Mouse (Mus musculus) heart, postnatal 10 days (tissue): Measurements from ENCODE around the gene Slc12a4. TPM values are rescaled to one million over a fixed set of nuclear protein-coding genes. Genes with fewer than 3 reads are reported as not detected.
A peak's percentile ranks its signal among the peaks of the same experiment; 100 is the strongest.

Experiments used
- DNase-seq, 2 experiments: peaks; one replicate each; pipeline ENCODE4 v3.0.0; 2021
- intact Hi-C: fragments of 180-260 bp; cut with DNase I; formaldehyde crosslinking; loops from one replicate; pipeline ENCODE4 v1.15.1; 2025
- microRNA-seq, 2 experiments: library from miRNA; unstranded; fragments of <30 nt; microRNA quantifications; one replicate each; pipeline ENCODE4 v1.2.0; 2022
- total RNA-seq, 2 experiments: library from RNA; stranded (reverse); gene quantifications; 2 replicates each; pipeline ENCODE4 v1.2.3; 2021

Slc12a4 gene
- total RNA-seq, 2 experiments from 2014 or later = 59.1 to 70.0 TPM

DNA sequence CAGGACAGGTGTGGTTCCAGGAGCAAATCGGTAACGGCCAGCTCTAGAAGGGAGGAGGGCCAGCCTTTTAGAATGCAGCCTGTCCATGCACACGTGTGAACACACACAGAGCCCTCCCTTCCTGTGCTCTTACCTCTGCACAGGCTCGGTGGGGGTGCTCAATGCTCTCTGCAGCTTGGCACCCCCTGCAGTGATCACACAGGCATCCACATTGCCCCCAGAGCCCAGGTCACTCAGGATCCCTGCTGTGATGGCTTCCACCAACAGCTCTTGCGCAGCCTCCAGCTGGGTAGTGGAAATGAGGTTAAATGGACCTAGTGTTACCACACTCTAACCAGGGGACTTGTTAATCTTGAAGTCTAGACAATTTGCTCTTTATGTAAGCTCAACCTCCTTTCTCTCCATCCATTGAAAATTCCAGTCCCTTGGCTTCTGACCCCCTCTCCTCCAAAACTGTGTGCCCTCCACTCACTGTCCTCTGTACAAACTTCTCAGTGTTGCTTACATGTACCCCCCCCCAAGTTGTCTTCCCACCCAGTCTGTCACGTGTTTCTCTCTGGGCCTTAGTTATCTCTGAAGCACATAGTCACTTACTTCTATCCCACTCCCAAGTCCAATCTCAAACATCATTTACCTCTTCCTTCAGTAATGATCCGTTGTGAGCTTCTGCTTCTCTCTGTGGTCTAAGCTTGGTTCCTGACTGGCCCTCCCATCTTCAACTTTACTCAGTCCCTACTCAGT is 29.9 kb downstream of the Slc12a4 start:
- DNase-seq = no peak
- intact Hi-C loops = loop anchor here (2.0 kb wide), 1 partner anchor 29 kb away; no protein-coding TSS in a partner anchor

DNA sequence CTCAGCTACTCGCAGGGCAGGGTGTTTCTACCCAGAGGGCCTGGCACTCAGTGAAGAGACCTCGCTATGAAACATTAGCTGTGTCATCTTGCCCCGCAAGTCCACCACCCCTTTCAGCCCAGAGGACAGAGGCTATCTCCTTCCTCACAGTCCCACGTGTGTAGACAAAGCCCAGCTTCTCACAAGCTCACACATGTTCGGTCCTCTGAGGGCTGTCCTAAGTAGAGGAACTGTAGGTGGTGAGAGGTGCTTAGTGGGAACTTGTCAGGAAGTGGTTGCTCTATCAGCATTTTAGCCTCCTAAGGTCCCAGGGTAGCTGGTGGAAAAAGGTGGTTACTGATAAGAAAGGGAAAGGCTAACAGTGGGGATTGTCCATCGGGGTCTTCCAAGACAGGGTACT is 30.8 kb downstream of the Slc12a4 start:
- intact Hi-C loops = no loop called here
- no peak for DNase-seq

DNA sequence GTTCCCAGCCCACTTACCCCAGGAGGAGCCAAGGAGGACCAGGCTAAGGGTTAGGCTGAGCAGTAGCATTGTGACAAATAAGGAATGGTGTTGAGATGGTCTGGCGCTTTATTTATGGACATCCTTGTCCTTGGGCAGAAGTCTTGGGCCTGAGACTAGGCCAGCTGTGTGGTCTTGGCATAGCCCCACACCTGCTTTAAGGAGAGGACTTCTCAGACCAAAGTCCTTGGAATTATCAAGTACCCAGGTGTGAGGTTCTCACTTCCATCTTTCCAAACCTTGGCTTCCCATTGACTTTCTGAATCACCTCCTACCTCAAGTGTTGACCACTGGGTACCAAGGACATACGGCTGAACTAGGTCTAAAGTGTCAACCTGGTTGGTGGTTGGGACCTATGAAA is 32.1 kb downstream of the Slc12a4 start, which contains the start of gene Ctrl:
Gene Ctrl, minus strand, starts transcription at position 101 of the 400 bp plus-strand sequence.
- intact Hi-C loops = no loop called here

DNA sequence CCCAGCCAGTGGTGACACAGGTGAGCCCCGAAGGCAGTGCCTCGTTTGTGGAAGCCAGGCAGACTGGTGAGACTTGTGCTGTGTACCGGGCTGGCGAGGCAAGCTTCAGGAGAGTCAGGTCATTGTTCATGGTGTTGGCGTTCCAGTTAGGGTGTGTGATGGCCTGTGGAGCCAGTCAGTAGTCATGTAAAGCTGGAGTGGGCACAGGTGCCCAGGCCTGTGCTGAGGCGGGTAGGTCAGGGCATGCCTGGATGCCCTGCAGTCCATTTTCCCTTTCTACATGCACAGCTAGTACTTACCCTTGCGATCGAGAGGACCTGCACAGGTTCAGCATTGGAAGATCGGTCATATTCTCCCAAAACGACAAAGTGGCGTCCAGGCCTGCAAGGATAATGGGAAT is 33.4 kb downstream of the Slc12a4 start:
- DNase-seq = no peak
- intact Hi-C loops = no loop called here

More for the DNA sequence above, 32.1 kb downstream of the Slc12a4 start, which contains the start of gene Ctrl:
- no peak for DNase-seq

DNA sequence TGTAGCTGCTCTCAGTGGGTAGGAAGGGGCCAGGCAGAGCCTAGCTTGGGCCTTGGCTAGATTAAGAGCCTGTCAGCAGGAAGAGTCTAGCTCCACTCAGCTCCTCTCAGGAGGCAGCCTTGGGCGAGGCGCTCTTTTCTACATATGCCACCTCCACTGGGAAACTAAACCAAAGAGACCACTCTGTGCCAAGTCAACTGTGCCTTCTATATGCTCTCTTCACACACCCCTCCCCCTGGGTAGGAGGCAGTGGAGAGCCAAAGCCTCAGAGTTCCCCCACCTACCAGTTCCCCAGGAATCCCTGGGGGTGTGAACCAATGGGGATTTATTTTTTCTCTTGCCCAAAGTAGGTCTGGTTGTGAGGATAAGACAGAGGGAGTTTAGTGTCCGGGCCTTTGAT is 34.6 kb downstream of the Slc12a4 start:
- intact Hi-C loops = no loop called here

DNA sequence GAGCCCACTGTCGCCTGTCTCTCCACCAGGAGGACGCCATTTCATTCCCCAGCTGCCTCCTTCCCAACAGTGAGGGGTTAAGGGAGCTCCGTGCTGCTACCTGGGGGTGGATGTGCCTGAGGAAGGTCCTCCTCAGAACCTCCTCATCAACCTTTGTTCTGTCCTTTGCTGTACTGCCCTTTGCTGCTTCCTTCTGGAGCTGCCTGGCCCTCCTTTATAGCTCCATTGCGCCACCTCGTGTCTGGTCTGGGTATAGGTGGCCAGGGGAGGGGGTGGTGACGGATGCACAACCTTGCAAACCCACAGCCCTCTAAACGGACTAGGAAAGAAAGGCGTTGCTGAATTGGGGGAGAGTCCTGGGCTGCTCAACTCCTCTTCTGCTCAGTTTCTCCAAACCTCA is 35.3 kb downstream of the Slc12a4 start:
- intact Hi-C loops = loop anchor here (1.0 kb wide), 2 partner anchors 95 to 216 kb away; no protein-coding TSS in a partner anchor

More for the DNA sequence above, 34.6 kb downstream of the Slc12a4 start:
- no peak for DNase-seq

DNA sequence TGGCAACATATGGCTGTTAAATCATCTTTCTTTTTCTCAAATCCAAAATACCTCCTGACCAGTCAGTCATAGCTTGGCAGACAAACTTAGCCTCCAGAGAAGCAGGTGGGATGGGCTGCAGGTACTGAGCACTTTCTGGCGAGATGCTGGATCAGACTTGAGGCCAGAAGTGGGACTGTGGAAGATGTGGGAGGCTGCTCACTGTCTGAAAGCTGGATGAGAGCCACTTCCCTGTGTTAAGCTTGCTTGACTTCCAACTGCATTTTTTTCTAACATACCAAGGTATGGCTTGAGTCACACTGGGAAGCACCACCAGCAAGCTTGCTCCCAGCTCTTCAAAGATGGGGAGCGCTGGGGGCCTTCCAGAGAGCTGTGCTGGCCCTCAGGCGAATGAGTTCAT is 40.8 kb downstream of the Slc12a4 start:
- intact Hi-C loops = no loop called here
- no peak for DNase-seq

More for the DNA sequence above, 35.3 kb downstream of the Slc12a4 start:
- peak; percentile 85 to 94 for DNase-seq

DNA sequence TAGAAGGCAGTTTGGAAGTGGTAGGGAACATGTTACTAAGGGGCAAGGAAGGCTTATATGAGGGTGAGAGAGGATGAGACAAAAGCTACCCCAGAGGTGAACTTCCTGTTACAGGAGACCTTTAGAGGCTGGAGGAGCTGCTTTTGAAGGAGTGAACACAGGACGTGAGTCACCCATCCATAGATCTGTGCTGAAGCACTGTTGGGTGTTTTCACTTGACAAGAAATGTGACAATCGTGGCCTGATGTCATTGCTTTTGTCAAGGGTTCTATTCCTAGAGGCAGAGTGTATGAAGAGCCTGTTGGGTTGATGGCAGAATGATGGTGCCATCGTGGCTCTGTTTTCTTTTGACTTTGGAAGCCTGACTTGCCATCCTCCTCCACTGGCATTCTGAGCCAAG is 46.5 kb downstream of the Slc12a4 start:
- DNase-seq = no peak
- intact Hi-C loops = no loop called here

DNA sequence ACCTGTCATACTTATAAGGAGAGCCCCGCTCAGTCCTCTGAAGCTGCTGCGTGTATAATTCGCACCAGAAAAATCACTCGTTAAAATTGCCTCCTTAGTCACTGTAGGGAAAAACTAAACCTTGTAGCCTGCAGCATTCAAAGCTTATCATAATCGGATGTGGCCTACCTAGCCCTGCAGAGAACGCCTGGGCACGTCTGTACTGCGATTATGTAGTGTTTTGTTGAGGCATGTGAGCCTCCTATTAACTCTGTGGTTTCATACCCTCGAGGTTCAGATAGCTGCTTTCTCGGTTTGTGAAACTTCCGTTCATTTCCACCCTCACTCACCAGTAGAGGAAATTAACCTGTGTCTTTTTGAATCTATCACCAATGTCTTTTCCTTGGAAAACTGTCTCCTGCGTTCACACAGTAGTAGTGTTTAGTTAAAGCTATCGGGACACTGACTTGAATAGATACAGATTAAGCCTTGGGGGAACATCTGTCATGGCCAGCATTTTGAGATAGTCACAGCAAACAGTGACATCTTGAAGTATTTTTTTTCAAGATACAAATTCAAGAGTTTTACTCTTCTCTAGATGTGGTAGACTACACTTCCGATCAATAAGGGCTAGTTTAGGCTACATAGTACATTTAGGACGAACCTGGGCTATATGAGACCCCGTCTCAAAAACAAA is 64.8 kb downstream of the Slc12a4 start:
- intact Hi-C loops = loop anchor here (2.0 kb wide), 1 partner anchor 110 kb away; the partner anchor contains the start of gene Ddx28
- DNase-seq = no peak

DNA sequence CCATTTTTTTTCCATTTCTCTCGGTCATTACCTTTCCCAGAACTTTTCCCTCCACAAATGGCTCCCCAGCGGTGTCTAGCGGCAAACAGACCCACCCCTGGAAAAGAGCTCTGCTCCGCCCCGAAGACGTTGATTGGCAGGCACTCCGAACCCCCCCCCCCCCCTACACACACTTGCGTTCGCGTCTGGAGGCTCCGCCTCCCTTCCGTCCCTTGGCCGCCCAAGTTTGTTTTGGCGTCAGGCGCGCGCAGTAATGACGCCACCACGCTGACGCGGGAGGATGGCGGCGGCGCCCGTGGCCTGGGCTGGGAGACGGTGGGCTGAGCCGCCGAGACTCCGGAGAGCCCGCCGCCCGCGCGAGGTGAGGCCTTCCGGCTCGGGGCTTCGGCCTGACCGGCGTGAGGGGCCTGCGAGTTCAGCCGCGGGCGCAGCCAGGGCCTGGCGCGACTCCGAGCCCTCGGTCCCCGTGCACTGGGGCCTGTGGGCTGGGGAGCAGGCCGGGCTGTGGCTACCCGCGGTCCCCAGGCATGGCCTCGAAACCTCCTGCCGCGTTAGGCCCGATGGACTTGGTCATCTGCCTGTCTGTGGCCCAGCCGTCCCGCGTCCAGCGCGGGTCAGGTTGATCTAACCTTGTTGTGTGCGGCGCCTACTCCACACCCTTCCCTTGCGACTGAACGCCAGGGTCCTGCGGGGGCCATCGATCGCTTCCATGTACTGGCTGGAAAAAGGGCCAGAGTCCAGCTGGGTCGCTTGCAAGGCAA is 65.5 kb downstream of the Slc12a4 start, which contains the start of gene Pskh1:
Gene Pskh1, plus strand, starts transcription at position 262 of the 761 bp plus-strand sequence.
- peak; percentile 96 for DNase-seq
- intact Hi-C loops = loop anchor here (2.0 kb wide), 1 partner anchor 110 kb away; the partner anchor contains the start of gene Ddx28

DNA sequence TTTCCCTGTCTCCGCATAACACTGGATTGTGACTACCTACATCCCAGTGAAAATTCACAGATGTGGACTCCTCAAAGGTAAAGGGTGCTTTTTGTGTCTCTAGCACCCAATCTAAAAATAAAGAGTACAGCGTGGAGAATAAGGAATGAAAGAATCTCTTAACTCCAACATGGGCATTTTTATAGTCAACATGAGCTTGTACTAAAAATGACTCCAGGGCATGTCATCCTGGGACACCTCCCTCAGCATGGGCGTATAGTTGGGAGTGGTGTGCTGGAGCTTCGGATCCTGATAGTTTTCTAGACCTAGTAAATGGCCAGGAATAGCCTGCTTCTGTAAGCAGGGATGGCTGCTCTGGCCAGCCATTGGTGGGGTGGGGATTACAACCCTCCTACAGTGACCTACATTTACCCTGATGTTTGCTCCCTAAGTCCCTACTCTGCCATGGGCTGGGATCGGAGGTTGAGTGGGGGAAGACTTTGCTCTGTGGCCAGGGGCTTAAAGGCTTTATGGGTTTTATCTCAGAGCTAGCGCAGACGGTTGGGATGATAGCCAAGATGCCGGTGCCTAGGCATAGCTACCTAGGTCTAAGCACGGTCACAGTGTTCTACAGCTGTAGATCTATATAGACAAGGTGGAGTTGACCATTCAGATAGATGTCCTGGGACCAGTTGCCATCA is 68.0 kb downstream of the Slc12a4 start:
- DNase-seq = no peak
- intact Hi-C loops = loop anchor here (2.0 kb wide), 1 partner anchor 37 kb away; the partner anchor contains the start of gene Nutf2

Small RNA genes lying within 50 kb of the gene (microRNA-seq; reads per million reads assigned to microRNA genes)
- 0 to 0.24 reads per million in 2 experiments for gene Mir7074

Other genes starting within 250 kb of the Slc12a4 start
- 1 to 10 TPM; 4.6 to 9.9 TPM for gene Gfod2, start 207.4 kb downstream of the Slc12a4 start, total RNA-seq
- 10 to 100 TPM; 24.2 to 24.5 TPM for gene Ranbp10, start 138.7 kb downstream of the Slc12a4 start, total RNA-seq
- not detected for gene Tsnaxip1, start 138.4 kb downstream of the Slc12a4 start, total RNA-seq
- gene Cenpt, start 112.8 kb downstream of the Slc12a4 start, total RNA-seq = 1 to 10 TPM; 8.4 to 8.5 TPM
- 10 to 100 TPM; 27.5 to 31.9 TPM for gene Thap11, start 111.0 kb downstream of the Slc12a4 start, total RNA-seq
- gene Nutf2, start 105.5 kb downstream of the Slc12a4 start, total RNA-seq = 10 to 100 TPM; 41.9 to 46.2 TPM
- 10 to 100 TPM; 30.9 to 32.5 TPM for gene Edc4, start 85.2 kb downstream of the Slc12a4 start, total RNA-seq
- not detected for gene Nrn1l, start 72.5 kb downstream of the Slc12a4 start, total RNA-seq
- 10 to 100 TPM; 20.9 to 22.5 TPM for gene Pskh1, start 65.7 kb downstream of the Slc12a4 start, total RNA-seq
- under 1 TPM; 0.35 to 0.48 TPM for gene Ctrl, start 32.2 kb downstream of the Slc12a4 start, total RNA-seq
- 10 to 100 TPM; 81.1 to 88.5 TPM for gene Psmb10, start 27.7 kb downstream of the Slc12a4 start, total RNA-seq
- gene Lcat, start 22.7 kb downstream of the Slc12a4 start, total RNA-seq = under 1 TPM; 0.64 to 0.77 TPM
- not detected for gene Dpep3, start 13.3 kb upstream of the Slc12a4 start, total RNA-seq
- gene Dus2, start 25.2 kb upstream of the Slc12a4 start, total RNA-seq = 1 to 10 TPM; 8.4 to 8.5 TPM
- not detected for gene Dpep2nb, start 39.9 kb upstream of the Slc12a4 start, total RNA-seq
- 10 to 100 TPM in 1 of 2 experiments, 1 to 10 TPM in 1; 9.5 to 10.5 TPM for gene Ddx28, start 45.8 kb upstream of the Slc12a4 start, total RNA-seq
- gene Nfatc3, start 92.7 kb upstream of the Slc12a4 start, total RNA-seq = 10 to 100 TPM; 26.5 to 27.3 TPM
- 1 to 10 TPM in 1 of 2 experiments, under 1 TPM in 1; 0.64 to 1.2 TPM for gene Esrp2, start 170.9 kb upstream of the Slc12a4 start, total RNA-seq
- 1 to 10 TPM; 6.9 to 8.0 TPM for gene Pla2g15, start 184.3 kb upstream of the Slc12a4 start, total RNA-seq
- gene Slc7a6, start 202.8 kb upstream of the Slc12a4 start, total RNA-seq = 10 to 100 TPM; 17.8 to 20.3 TPM
- gene Slc7a6os, start 244.8 kb upstream of the Slc12a4 start, total RNA-seq = 10 to 100 TPM; 15.2 to 15.8 TPM
- gene Prmt7, start 244.8 kb upstream of the Slc12a4 start, total RNA-seq = 10 to 100 TPM; 21.6 to 24.0 TPM